Mouse (Mus musculus) liver, embryonic 12.5 days (tissue): ENCODE results near the gene Cdh6. TPM values are rescaled to one million over a fixed set of nuclear protein-coding genes. Genes with fewer than 3 reads are reported as not detected.

ENCODE experiments used
- ATAC-seq: fragments of 200-750 bp; cut with Nextera tagmentation; 2 replicates; pipeline ENCODE4 v1.8.0; 2017; ENCODE audit warnings: moderate number of reproducible peaks, mild to moderate bottlenecking, moderate library complexity
- H3K27ac ChIP-seq: fragments of 300-500 bp; sonication (generic); 2 replicates; pipeline ENCODE4 v1.5.1; 2016; ENCODE audit warnings: mild to moderate bottlenecking
- H3K27me3 ChIP-seq: fragments of 300-500 bp; sonication (generic); replicated peaks from 2 replicates; pipeline ENCODE4 v1.6.1; 2016; ENCODE audit warnings: mild to moderate bottlenecking, moderate library complexity
- H3K36me3 ChIP-seq: fragments of 300-500 bp; sonication (generic); 2 replicates; pipeline ENCODE4 v1.6.1; 2016; ENCODE audit warnings: mild to moderate bottlenecking, moderate library complexity
- H3K4me1 ChIP-seq: fragments of 300-500 bp; sonication (generic); 2 replicates; pipeline ENCODE4 v1.6.1; 2016
- H3K4me2 ChIP-seq: fragments of 300-500 bp; sonication (generic); 2 replicates; pipeline ENCODE4 v1.6.1; 2016; ENCODE audit warnings: mild to moderate bottlenecking, moderate library complexity
- H3K4me3 ChIP-seq: fragments of 300-500 bp; sonication (generic); 2 replicates; pipeline ENCODE4 v1.5.1; 2016; ENCODE audit warnings: mild to moderate bottlenecking, moderate library complexity
- H3K9ac ChIP-seq: fragments of 300-500 bp; sonication (generic); 2 replicates; pipeline ENCODE4 v1.6.1; 2016; ENCODE audit warnings: mild to moderate bottlenecking, moderate library complexity
- H3K9me3 ChIP-seq: fragments of 300-500 bp; sonication (generic); replicated peaks from 2 replicates; pipeline ENCODE4 v1.6.1; 2016; ENCODE audit warnings: mild to moderate bottlenecking, moderate library complexity
- WGBS: fragments of 180-500 bp; shearing (Covaris S2); methylation state at CpG from one replicate; pipeline ENCODE4 v1.1.7; 2016; ENCODE audit not compliant: insufficient replicate concordance; 5-methylcytosine and 5-hydroxymethylcytosine counted together
- polyA plus RNA-seq: library from polyadenylated mRNA; unstranded; fragments of >200 nt; fragmentation: Nextera tagmentation; extraction: Ambion mirVana; gene quantifications from 2 replicates; pipeline ENCODE4 v1.2.1, GENCODE M21; 2016

Gene Cdh6
- polyA plus RNA-seq, 1 experiment from 2014 or later: 0.29 TPM

DNA sequence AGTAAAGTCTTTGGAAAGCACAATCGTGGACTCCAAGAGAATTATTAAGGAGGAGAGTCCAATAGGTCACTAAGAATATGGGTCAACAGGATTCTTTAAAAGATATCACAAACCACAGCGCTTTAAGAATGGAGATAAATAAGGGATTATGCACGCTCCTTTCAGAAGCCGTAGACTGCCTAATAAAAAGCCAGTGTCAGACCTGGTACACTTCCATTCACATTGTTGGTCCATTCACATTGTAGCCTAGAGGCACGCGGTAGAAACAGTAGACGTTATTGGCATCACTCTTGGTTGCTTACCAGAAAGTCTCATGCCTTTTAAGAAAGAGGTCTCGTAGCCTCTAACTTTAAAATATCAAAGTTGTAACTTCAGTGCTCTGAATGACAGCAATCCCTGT is 8.0 kb upstream of the Cdh6 start:
- no peak overlapping the region for H3K4me2 ChIP-seq
- no peaks in the 10 kb centered on the region; the same call in 1 of the 2 replicates for H3K27me3 ChIP-seq
- H3K4me3 ChIP-seq: no peak overlapping the region
- no peak overlapping the region for H3K27ac ChIP-seq
- H3K9ac ChIP-seq: no peak overlapping the region
- 72% methylated on average over 8 of the region's 8 CpGs for WGBS
- H3K36me3 ChIP-seq: no peaks in the 10 kb centered on the region
- H3K4me1 ChIP-seq: no peaks in the 10 kb centered on the region
- H3K9me3 ChIP-seq: no peaks in the 10 kb centered on the region
- no peak for ATAC-seq

- 45% methylated on average over 4 of the region's 4 CpGs for WGBS
- no peak overlapping the region for H3K4me2 ChIP-seq
- no peaks in the 10 kb centered on the region for H3K4me1 ChIP-seq
- H3K27me3 ChIP-seq: peaks cover 3% of the 10 kb centered on the region
- H3K4me3 ChIP-seq: no peak overlapping the region
- H3K27ac ChIP-seq: no peak overlapping the region
- H3K36me3 ChIP-seq: no peaks in the 10 kb centered on the region
- H3K9ac ChIP-seq: no peak overlapping the region
- no peak for ATAC-seq
- no peaks in the 10 kb centered on the region for H3K9me3 ChIP-seq
Observed at GRCm38 (mm10) chr15:13181014-13181413, 7.5 kb upstream of the Cdh6 start.

DNA sequence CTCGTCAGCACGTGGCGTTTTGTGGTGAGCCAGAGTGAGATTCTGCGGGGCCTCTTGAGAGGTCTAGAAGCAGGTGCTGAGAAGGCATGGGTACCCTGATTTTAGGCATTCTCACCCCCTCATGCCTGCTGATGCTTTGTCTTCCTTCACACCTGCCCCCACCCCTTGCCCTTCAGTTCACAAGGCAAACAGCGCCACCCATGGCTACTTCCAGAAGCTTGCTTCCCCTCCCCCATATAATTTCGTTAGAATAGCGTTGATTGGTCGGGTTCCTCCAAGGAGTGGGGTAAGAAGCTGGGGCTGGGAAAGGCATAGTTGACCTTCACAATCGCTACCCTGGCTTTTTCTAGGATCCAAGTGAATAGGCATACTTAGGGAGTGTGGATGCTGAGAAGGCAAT is 2.5 kb upstream of the Cdh6 start:
- ATAC-seq: no peak
- Histone ChIP-seq H3K27ac (no peak overlapping the region), H3K4me1 (no peaks in the 10 kb centered on the region), H3K4me3 (no peak overlapping the region), H3K36me3 (no peaks in the 10 kb centered on the region), H3K9ac (no peak overlapping the region), H3K9me3 (no peaks in the 10 kb centered on the region), H3K4me2 (no peak overlapping the region), H3K27me3 (peaks cover 50% of the 10 kb centered on the region)
- 12% methylated on average over 9 of the region's 9 CpGs for WGBS

DNA sequence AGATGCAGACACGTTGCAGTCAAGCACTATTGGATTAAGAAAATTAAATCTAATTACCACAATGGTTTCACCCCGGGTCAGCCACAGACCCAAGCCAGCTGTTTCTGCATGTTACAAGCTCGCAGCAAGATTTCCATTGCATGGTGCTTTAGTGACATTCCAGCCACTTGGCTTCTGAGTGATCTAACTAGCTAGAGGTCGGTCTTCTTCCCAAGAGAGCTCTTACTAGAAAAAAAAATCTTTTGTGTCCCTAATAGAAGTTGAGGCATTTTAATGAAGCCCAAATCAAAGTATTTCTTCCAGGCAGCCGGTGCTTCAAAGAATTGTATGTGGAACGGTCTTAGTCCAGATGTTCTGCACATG is 1.1 kb upstream of the Cdh6 start:
- 19% methylated on average over 6 of the region's 6 CpGs for WGBS
- no peak for ATAC-seq
- Histone ChIP-seq H3K4me3 (no peak overlapping the region), H3K36me3 (no peaks in the 10 kb centered on the region), H3K9me3 (no peaks in the 10 kb centered on the region), H3K9ac (no peak overlapping the region), H3K4me1 (no peaks in the 10 kb centered on the region), H3K27ac (no peak overlapping the region), H3K27me3 (peaks cover 58% of the 10 kb centered on the region), H3K4me2 (no peak overlapping the region)

GRCm38 (mm10) chr15:13173840-13174617 is 554 bp upstream of the Cdh6 start:
- no peak for ATAC-seq
- H3K27ac ChIP-seq: no peak overlapping the region
- 3% methylated on average over 27 of the region's 27 CpGs for WGBS
- H3K4me1 ChIP-seq: no peaks in the 10 kb centered on the region
- H3K27me3 ChIP-seq: peaks cover 60% of the 10 kb centered on the region
- H3K4me3 ChIP-seq: peak overlapping the region; percentile 43; the same call in 1 of the 2 replicates
- H3K9ac ChIP-seq: no peak overlapping the region
- no peaks in the 10 kb centered on the region for H3K9me3 ChIP-seq
- H3K36me3 ChIP-seq: no peaks in the 10 kb centered on the region
- H3K4me2 ChIP-seq: peak overlapping the region; percentile 63

GRCm38 (mm10) chr15:13172365-13173070 is 957 bp downstream of the Cdh6 start:
- Histone ChIP-seq H3K27me3 (peaks cover 60% of the 10 kb centered on the region), H3K4me3 (peak overlapping the region; percentile 43), H3K27ac (no peak overlapping the region), H3K4me1 (no peaks in the 10 kb centered on the region), H3K36me3 (no peaks in the 10 kb centered on the region), H3K4me2 (peak overlapping the region; percentile 63), H3K9ac (no peak overlapping the region), H3K9me3 (no peaks in the 10 kb centered on the region)
- WGBS: 3% methylated on average over 26 of the region's 26 CpGs
- ATAC-seq: no peak

GRCm38 (mm10) chr15:13171486-13172364 is 1.8 kb downstream of the Cdh6 start:
- Histone ChIP-seq H3K27me3 (peaks cover 60% of the 10 kb centered on the region), H3K9me3 (no peaks in the 10 kb centered on the region), H3K4me2 (peak overlapping the region; percentile 63), H3K4me1 (no peaks in the 10 kb centered on the region), H3K9ac (no peak overlapping the region), H3K4me3 (peak overlapping the region; percentile 43), H3K36me3 (no peaks in the 10 kb centered on the region), H3K27ac (no peak overlapping the region)
- 7% methylated on average over 16 of the region's 16 CpGs for WGBS
- no peak for ATAC-seq

DNA sequence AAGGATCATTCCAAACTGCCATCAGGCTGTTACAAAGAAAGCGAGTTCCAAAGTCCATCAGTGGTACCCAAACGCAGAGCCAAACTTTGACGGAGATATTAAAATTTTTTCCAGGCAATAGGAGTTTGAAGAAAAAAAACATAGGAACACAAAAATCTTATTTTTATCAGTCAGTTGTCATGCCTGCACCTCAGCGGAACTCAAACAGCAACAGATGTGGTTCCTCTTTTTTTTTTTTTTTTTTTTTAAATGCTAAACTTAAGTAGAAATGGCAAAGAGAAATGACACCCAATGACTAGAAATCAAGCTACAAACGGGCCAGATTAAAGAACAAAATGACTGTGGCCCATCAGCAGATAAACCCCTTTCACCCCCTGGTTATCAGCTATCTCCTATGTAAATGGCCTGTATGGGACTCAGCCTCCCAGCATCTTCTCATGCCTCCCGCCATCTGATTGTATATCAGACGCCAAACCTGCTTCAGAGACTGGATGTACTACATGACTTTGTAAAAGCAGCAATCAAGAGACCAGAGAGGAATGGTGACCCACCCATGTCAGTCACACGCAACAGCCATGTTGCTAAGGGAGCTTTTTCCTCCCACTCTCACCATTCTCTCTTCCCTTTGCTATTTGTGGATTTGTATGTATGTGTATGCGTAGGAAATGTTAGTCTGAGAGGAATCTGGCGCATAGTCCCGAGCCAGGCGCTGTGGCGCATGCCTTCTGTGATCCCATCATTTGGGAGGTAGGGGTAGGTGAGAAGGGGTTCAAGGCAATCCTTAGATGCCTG is 8.2 kb downstream of the Cdh6 start:
- 70% methylated on average over 13 of the region's 13 CpGs for WGBS
- Histone ChIP-seq H3K36me3 (no peaks in the 10 kb centered on the region), H3K4me2 (no peak overlapping the region), H3K27ac (no peak overlapping the region), H3K4me3 (no peak overlapping the region), H3K9me3 (no peaks in the 10 kb centered on the region), H3K27me3 (peaks cover 5% of the 10 kb centered on the region), H3K4me1 (no peaks in the 10 kb centered on the region), H3K9ac (no peak overlapping the region)
- ATAC-seq: no peak

DNA sequence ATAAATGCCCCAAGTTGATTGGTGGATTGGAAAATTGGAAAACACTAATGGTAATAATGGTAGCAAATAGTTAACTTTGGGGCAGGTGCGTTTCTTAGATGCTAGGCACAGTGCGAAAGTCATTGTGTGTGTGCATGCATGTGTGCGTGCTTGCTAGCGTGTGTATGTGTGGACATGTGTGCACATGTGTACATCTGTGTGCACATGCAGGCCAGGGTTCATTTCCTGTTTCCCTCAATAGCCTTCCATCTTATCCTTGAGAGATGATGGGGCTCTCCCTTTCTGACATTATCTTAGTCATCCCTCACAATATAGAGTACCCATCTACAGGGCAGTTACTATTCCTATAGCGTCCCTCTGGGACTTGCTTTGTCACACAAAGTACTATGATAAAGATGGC is 17.7 kb downstream of the Cdh6 start:
- no peak for ATAC-seq
- H3K4me1 ChIP-seq: no peaks in the 10 kb centered on the region
- no peaks in the 10 kb centered on the region for H3K9me3 ChIP-seq
- no peak overlapping the region for H3K9ac ChIP-seq
- H3K4me3 ChIP-seq: no peak overlapping the region
- no peak overlapping the region for H3K27ac ChIP-seq
- 78% methylated on average over 5 of the region's 5 CpGs for WGBS
- H3K4me2 ChIP-seq: no peak overlapping the region
- no peaks in the 10 kb centered on the region for H3K27me3 ChIP-seq
- no peaks in the 10 kb centered on the region for H3K36me3 ChIP-seq

- H3K4me2 ChIP-seq: no peak overlapping the region
- no peaks in the 10 kb centered on the region for H3K27me3 ChIP-seq
- no peak overlapping the region for H3K9ac ChIP-seq
- WGBS: 66% methylated on average over 6 of the region's 6 CpGs
- no peak overlapping the region for H3K27ac ChIP-seq
- H3K4me3 ChIP-seq: no peak overlapping the region
- no peaks in the 10 kb centered on the region for H3K36me3 ChIP-seq
- H3K9me3 ChIP-seq: no peaks in the 10 kb centered on the region
- no peak for ATAC-seq
- H3K4me1 ChIP-seq: no peaks in the 10 kb centered on the region
Observed at GRCm38 (mm10) chr15:13155418-13155817, 18.1 kb downstream of the Cdh6 start.

DNA sequence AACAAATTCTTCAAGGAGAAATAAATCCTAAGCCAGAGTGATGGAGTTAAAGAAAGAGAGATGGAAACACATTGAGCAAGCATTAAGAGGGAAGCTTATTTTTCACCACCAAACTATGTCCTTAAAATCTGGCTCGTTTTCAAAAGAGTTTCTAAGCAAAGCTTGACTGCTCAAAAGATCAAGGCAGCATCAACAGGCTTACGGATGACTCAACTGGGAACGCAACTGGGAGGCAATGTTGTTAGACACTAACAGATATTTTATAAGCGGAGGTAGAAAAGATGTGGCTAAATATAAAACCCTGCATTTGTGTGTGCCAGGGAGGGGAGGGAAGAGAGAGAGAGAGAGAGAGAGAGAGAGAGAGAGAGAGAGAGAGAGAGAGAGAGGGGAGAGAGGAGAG is 31.5 kb downstream of the Cdh6 start:
- Histone ChIP-seq H3K27ac (no peak overlapping the region), H3K4me3 (no peak overlapping the region), H3K4me2 (no peak overlapping the region), H3K9me3 (no peaks in the 10 kb centered on the region), H3K9ac (no peak overlapping the region), H3K4me1 (no peaks in the 10 kb centered on the region), H3K27me3 (no peaks in the 10 kb centered on the region), H3K36me3 (no peaks in the 10 kb centered on the region)
- ATAC-seq: no peak
- WGBS: 68% methylated on average over 4 of the region's 4 CpGs
